Mouse (Mus musculus): Measurements from ENCODE around the gene Snap25.

The Snap25 gene

DNA sequence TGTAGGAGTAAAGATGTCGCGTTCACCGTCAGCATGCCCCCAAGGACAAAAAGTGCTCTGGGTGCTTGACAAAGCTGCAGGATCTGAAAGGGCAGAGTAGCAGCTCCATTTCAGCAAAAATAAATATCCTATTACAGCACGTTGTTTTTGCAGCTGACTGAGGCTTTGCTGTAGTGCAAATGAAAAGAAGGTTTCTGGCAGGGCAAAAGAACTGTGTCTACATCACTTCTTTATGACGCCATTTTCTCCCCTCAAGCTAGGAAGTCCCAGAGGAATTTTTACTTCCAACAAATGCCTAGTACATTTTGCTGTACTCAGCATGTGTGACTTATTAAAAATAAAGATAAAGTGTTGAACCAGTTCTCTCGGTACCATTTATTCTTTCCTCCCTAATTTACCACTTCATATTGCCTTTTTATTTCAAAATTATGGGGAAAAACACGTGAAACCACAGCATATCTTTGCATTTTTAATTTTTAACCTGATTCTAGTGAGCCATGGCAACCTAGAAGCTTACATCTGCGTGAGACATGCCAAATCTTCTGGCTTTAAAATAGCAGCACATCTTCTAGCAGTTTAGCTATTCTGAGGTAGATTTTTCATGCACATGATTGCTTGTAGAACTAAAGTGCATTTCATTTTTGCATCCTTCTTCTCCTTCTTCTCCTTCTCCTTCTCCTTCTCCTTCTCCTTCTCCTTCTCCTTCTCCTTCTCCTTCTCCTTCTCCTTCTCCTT is 94.9 kb downstream of the Snap25 start:
- in situ Hi-C loops (cut with MboI, MseI): no loop called here

DNA sequence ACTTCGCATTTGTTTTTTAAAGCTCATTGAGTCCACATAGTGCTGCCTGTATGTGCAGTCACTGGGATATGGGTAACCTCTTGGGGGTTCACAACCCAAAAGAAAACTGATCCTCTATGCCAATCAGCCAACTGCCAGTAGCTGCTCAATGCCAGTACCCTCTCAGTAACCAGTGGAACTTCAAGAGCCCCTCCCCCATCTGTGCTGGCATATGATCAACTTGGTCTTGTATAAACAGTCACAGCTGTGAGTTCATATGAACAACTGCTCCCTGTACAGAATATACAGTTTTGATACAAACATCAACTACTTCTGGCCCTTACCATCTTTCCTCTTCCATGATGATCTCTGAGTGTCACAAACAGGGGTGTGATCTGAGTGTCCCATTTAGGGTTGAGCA is 98.1 kb downstream of the Snap25 start:
- in situ Hi-C loops (cut with MboI, MseI): no loop called here

DNA sequence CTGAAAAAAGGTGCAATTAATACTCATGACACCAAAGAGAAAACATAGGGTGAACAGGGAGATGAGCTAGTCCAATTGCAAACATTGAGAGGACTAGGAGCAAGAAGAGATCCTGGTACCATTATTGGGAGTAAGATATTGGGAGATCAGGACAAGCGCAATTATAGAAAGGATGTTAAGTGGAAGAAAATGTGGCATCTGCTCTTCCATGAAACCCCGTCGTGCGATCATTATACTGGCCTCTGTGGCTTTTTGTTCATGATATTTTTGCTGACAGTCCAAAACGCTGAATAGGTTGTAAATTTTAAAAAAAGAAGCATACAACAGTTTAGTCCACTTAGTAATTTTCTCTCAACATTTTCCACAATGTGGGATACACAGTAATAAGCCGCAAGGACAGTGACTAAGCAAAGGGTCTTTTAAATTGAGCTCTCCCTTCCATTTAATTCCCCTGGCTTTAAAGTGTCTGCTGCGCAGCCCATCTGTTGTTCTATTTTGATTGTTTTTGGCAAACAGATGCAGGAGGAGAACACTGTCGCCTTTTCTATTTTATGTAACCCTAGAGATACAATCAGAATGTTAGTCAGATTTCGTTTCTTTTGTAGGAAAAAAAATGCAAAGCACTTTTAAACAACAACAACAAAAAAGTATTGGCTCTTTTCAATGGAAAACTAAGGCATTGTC is 103.6 kb downstream of the Snap25 start:
- in situ Hi-C loops (cut with MboI, MseI): no loop called here

GRCm38 (mm10) chr2:136823751-136824716 is 110.8 kb downstream of the Snap25 start:
- in situ Hi-C loops (cut with MboI, MseI): no loop called here

- in situ Hi-C loops (cut with MboI, MseI): no loop called here
Measured at GRCm38 (mm10) chr2:136827612-136828011, 114.4 kb downstream of the Snap25 start.

Measured in regulatory T cell (primary cell).